Comparison of ENCODE assay signal across 19 mouse cellular contexts in genomic region chr7:64271926-64272325, GRCm38 (mm10). TPM values are rescaled to one million over a fixed set of nuclear protein-coding genes. Genes with fewer than 3 reads are reported as not detected.
DNase-seq lines count a peak whose midpoint lies in the region; ATAC-seq lines count a peak whose summit lies in the region.
"Had no signal": no experiment of that assay in that cellular context is flagged by ENCODE, and none has a peak within 500 bp of the region (broad histone marks: within the 10 kb centered on the region; RNA-seq: fewer than 3 reads in every experiment).

No protein-coding gene starts in this region.

- no peak overlapping the region for H3K4me3 ChIP-seq in forebrain, embryonic 13.5 days
- no peak overlapping the region for H3K4me3 ChIP-seq in neural tube, embryonic 13.5 days
- H3K4me3 ChIP-seq in liver, embryonic 12.5 days = no peak overlapping the region
- no peak overlapping the region for H3K4me3 ChIP-seq in intestine, embryonic 15.5 days (replicated peaks)
- H3K4me3 ChIP-seq: embryonic facial prominence, embryonic 12.5 days; limb, embryonic 10.5 days; liver, embryonic 15.5 days had no signal

- no peaks in the 10 kb centered on the region for H3K9me3 ChIP-seq in forebrain, embryonic 13.5 days (replicated peaks)
- H3K9me3 ChIP-seq in neural tube, embryonic 13.5 days = no peaks in the 10 kb centered on the region
- H3K9me3 ChIP-seq in liver, embryonic 12.5 days (replicated peaks) = no peaks in the 10 kb centered on the region
- no peaks in the 10 kb centered on the region for H3K9me3 ChIP-seq in intestine, embryonic 15.5 days
- H3K9me3 ChIP-seq: embryonic facial prominence, embryonic 12.5 days; limb, embryonic 10.5 days; liver, embryonic 15.5 days had no signal

- whole genome bisulfite sequencing in forebrain, embryonic 13.5 days = 2% methylated on average over 4 of the region's 4 CpGs
- WGBS in neural tube, embryonic 13.5 days = 15% methylated on average over 4 of the region's 4 CpGs
- WGBS in liver, embryonic 12.5 days (ENCODE audit: insufficient replicate concordance) = 43% methylated on average over 4 of the region's 4 CpGs
- WGBS in intestine, embryonic 15.5 days = 53% methylated on average over 4 of the region's 4 CpGs

- no peak overlapping the region for H3K9ac ChIP-seq in forebrain, embryonic 13.5 days
- no peak overlapping the region for H3K9ac ChIP-seq in neural tube, embryonic 13.5 days
- H3K9ac ChIP-seq in liver, embryonic 12.5 days = no peak overlapping the region
- H3K9ac ChIP-seq in intestine, embryonic 15.5 days = no peak overlapping the region
- H3K9ac ChIP-seq: embryonic facial prominence, embryonic 12.5 days; liver, embryonic 15.5 days had no signal

- H3K27ac ChIP-seq in forebrain, embryonic 13.5 days = no peak overlapping the region
- H3K27ac ChIP-seq in neural tube, embryonic 13.5 days (replicated peaks) = 0 out of 2 replicates have a peak overlapping the region, but pooled peaks have one; percentile 54
- H3K27ac ChIP-seq in liver, embryonic 12.5 days = no peak overlapping the region
- no peak overlapping the region for H3K27ac ChIP-seq in intestine, embryonic 15.5 days
- H3K27ac ChIP-seq: embryonic facial prominence, embryonic 12.5 days; kidney, postnatal 0 days; limb, embryonic 10.5 days; liver, embryonic 15.5 days had no signal

- no peak for DNase-seq in frontal cortex, postnatal 36 days (ENCODE audit: low spot score in 2 of 2)
- DNase-seq in mesoderm, embryonic 11.5 days (ENCODE audit: low read depth, low spot score) = peak; percentile 70
- no peak for DNase-seq in B cell, adult 2 months
- DNase-seq: cerebellum, adult 9-10 months; heart, postnatal 36 days; layer of hippocampus, postnatal 36 days; lung, postnatal 4 days; right cerebral cortex, adult 18-20 months; thymus, adult 18-20 months had no signal

- ATAC-seq in frontal cortex, adult (ENCODE audit: low TSS enrichment) = peak; percentile 55; the same call in 1 of the 2 replicates
- peak; percentile 96 for ATAC-seq in forebrain, embryonic 13.5 days
- peak; percentile 60; the same call in 1 of the 2 replicates for ATAC-seq in neural tube, embryonic 13.5 days (ENCODE audit: low read depth)
- ATAC-seq in liver, embryonic 12.5 days = no peak
- no peak for ATAC-seq in intestine, embryonic 15.5 days
- ATAC-seq: activated CD4-positive, CD25-positive, alpha-beta regulatory T cell, adult 4 months had no signal

- no peak overlapping the region for H3K4me2 ChIP-seq in forebrain, embryonic 13.5 days
- H3K4me2 ChIP-seq in neural tube, embryonic 13.5 days = no peak overlapping the region
- H3K4me2 ChIP-seq in liver, embryonic 12.5 days = no peak overlapping the region
- no peak overlapping the region for H3K4me2 ChIP-seq in intestine, embryonic 15.5 days (replicated peaks)
- H3K4me2 ChIP-seq: embryonic facial prominence, embryonic 12.5 days; liver, embryonic 15.5 days had no signal

- H3K27me3 ChIP-seq in forebrain, embryonic 13.5 days = peaks cover 14% of the 10 kb centered on the region
- peaks cover 11% of the 10 kb centered on the region for H3K27me3 ChIP-seq in neural tube, embryonic 13.5 days
- H3K27me3 ChIP-seq in liver, embryonic 12.5 days (replicated peaks) = peaks cover 29% of the 10 kb centered on the region
- H3K27me3 ChIP-seq in intestine, embryonic 15.5 days (replicated peaks) = peaks cover 12% of the 10 kb centered on the region; the same call in 1 of the 2 replicates

- H3K4me1 ChIP-seq in forebrain, embryonic 13.5 days = peaks cover 11% of the 10 kb centered on the region; the same call in 1 of the 2 replicates
- H3K4me1 ChIP-seq in neural tube, embryonic 13.5 days (replicated peaks) = peaks cover 21% of the 10 kb centered on the region
- no peaks in the 10 kb centered on the region for H3K4me1 ChIP-seq in liver, embryonic 12.5 days
- H3K4me1 ChIP-seq in intestine, embryonic 15.5 days (replicated peaks) = no peaks in the 10 kb centered on the region
- H3K4me1 ChIP-seq: embryonic facial prominence, embryonic 12.5 days; liver, embryonic 15.5 days had no signal

- no peaks in the 10 kb centered on the region for H3K36me3 ChIP-seq in forebrain, embryonic 13.5 days (ENCODE audit: poor library complexity, severe bottlenecking)
- H3K36me3 ChIP-seq in neural tube, embryonic 13.5 days = no peaks in the 10 kb centered on the region
- no peaks in the 10 kb centered on the region for H3K36me3 ChIP-seq in liver, embryonic 12.5 days
- no peaks in the 10 kb centered on the region for H3K36me3 ChIP-seq in intestine, embryonic 15.5 days
- H3K36me3 ChIP-seq: embryonic facial prominence, embryonic 12.5 days; limb, embryonic 10.5 days; liver, embryonic 15.5 days had no signal

RNA-seq across cellular contexts. Expression of gene Mtmr10, which starts 15.5 kb away (rescaled TPM):
- 8.4 and 9.1 TPM in 2 replicates for polyA plus RNA-seq in forebrain, embryonic 13.5 days (2015; fragmentation: Nextera tagmentation; extraction: Ambion mirVana)
- 11.2 and 11.5 TPM in 2 replicates for polyA plus RNA-seq in neural tube, embryonic 13.5 days (2015; fragmentation: Nextera tagmentation; extraction: Ambion mirVana)
- polyA plus RNA-seq in liver, embryonic 12.5 days (2016; fragmentation: Nextera tagmentation; extraction: Ambion mirVana) = 3.6 and 4.1 TPM in 2 replicates
- 6.5 and 6.6 TPM in 2 replicates for polyA plus RNA-seq in intestine, embryonic 15.5 days (2015; fragmentation: Nextera tagmentation; extraction: Ambion mirVana)

Comparison
In these comparisons a context has a peak if more than half of its experiments do, and no peak if none do; other contexts are left out.
1. ATAC-seq: peak in frontal cortex, adult (single experiment), forebrain, embryonic 13.5 days (single experiment) and neural tube, embryonic 13.5 days (single experiment); none in liver, embryonic 12.5 days (single experiment) and intestine, embryonic 15.5 days (single experiment).